Mouse (Mus musculus) stomach, embryonic 16.5 days (tissue): ENCODE measurements around the gene Wdsub1. TPM values are rescaled to one million over a fixed set of nuclear protein-coding genes. Genes with fewer than 3 reads are reported as not detected.

Source experiments
- ATAC-seq: fragments of 200-750 bp; cut with Nextera tagmentation; 2 replicates; pipeline ENCODE4 v1.8.0; 2017; ENCODE audit warnings: moderate number of reproducible peaks, moderate TSS enrichment; ENCODE audit not compliant: insufficient read depth, low FRiP score
- H3K27ac ChIP-seq: fragments of 300-500 bp; sonication (generic); 2 replicates; pipeline ENCODE4 v1.5.1; 2014; ENCODE audit warnings: low read length
- H3K27me3 ChIP-seq: fragments of 300-500 bp; sonication (generic); 2 replicates; pipeline ENCODE4 v1.6.1; 2014; ENCODE audit warnings: low read length, control low read depth, mixed read lengths; ENCODE audit not compliant: control insufficient read depth, insufficient read depth
- H3K36me3 ChIP-seq: fragments of 300-500 bp; sonication (generic); 2 replicates; pipeline ENCODE4 v1.6.1; 2014; ENCODE audit warnings: low read length; ENCODE audit not compliant: control insufficient read depth, insufficient read depth
- H3K4me1 ChIP-seq: fragments of 300-500 bp; sonication (generic); 2 replicates; pipeline ENCODE4 v1.6.1; 2014; ENCODE audit warnings: low read length, control low read depth, mixed read lengths; ENCODE audit not compliant: control insufficient read depth, insufficient read depth
- H3K4me2 ChIP-seq: fragments of 300-500 bp; sonication (generic); 2 replicates; pipeline ENCODE4 v1.6.1; 2014; ENCODE audit warnings: low read depth, low read length, mixed read lengths
- H3K4me3 ChIP-seq: fragments of 300-500 bp; sonication (generic); replicated peaks from 2 replicates; pipeline ENCODE4 v1.5.1; 2014; ENCODE audit warnings: mild to moderate bottlenecking, low read length
- H3K9ac ChIP-seq: fragments of 300-500 bp; sonication (generic); 2 replicates; pipeline ENCODE4 v1.6.1; 2014; ENCODE audit warnings: low read length
- H3K9me3 ChIP-seq: fragments of 300-500 bp; sonication (generic); replicated peaks from 2 replicates; pipeline ENCODE4 v1.6.1; 2016; ENCODE audit warnings: low read length, control low read depth; ENCODE audit not compliant: control insufficient read depth
- WGBS: fragments of 180-500 bp; shearing (Covaris S2); extraction: QIAGEN DNeasy Blood & Tissue Kit; methylation state at CpG from one replicate; pipeline ENCODE4 v1.1.7; 2014; 5-methylcytosine and 5-hydroxymethylcytosine counted together
- polyA plus RNA-seq: library from polyadenylated mRNA; unstranded; fragments of >200 nt; fragmentation: Nextera tagmentation; extraction: Ambion mirVana; gene quantifications from 2 replicates; pipeline ENCODE4 v1.2.1, GENCODE M21; 2015

Wdsub1 gene
- polyA plus RNA-seq, 1 experiment from 2014 or later: 34.8 TPM

- Histone ChIP-seq H3K27me3 (no peaks in the 10 kb centered on the region), H3K9me3 (no peaks in the 10 kb centered on the region), H3K36me3 (peaks cover 35% of the 10 kb centered on the region; the same call in 1 of the 2 replicates), H3K4me3 (no peak overlapping the region), H3K4me1 (peaks cover 4% of the 10 kb centered on the region; the same call in 1 of the 2 replicates), H3K27ac (no peak overlapping the region), H3K4me2 (no peak overlapping the region), H3K9ac (no peak overlapping the region)
- 77% methylated on average over 8 of the region's 8 CpGs for WGBS
- no peak for ATAC-seq
Observed at GRCm38 (mm10) chr2:59838825-59839224, 43.6 kb downstream of the Wdsub1 start.

GRCm38 (mm10) chr2:59831831-59832230 is 50.6 kb downstream of the Wdsub1 start:
- no peak for ATAC-seq
- Histone ChIP-seq H3K4me1 (peaks cover 18% of the 10 kb centered on the region; the same call in 1 of the 2 replicates), H3K9ac (no peak overlapping the region), H3K4me2 (no peak overlapping the region), H3K4me3 (no peak overlapping the region), H3K27ac (no peak overlapping the region), H3K27me3 (no peaks in the 10 kb centered on the region), H3K36me3 (peaks cover 10% of the 10 kb centered on the region; the same call in 1 of the 2 replicates), H3K9me3 (no peaks in the 10 kb centered on the region)
- WGBS: 81% methylated on average over 7 of the region's 7 CpGs

- no peak overlapping the region for H3K9ac ChIP-seq
- H3K36me3 ChIP-seq: peaks cover 10% of the 10 kb centered on the region; the same call in 1 of the 2 replicates
- H3K4me1 ChIP-seq: peaks cover 18% of the 10 kb centered on the region; the same call in 1 of the 2 replicates
- H3K4me2 ChIP-seq: no peak overlapping the region
- WGBS: 81% methylated on average over 5 of the region's 5 CpGs
- H3K27me3 ChIP-seq: no peaks in the 10 kb centered on the region
- ATAC-seq: no peak
- no peak overlapping the region for H3K4me3 ChIP-seq
- H3K27ac ChIP-seq: no peak overlapping the region
- no peaks in the 10 kb centered on the region for H3K9me3 ChIP-seq
Observed at GRCm38 (mm10) chr2:59830940-59831339, 51.5 kb downstream of the Wdsub1 start.

- 32% methylated on average over 9 of the region's 9 CpGs for WGBS
- ATAC-seq: no peak
- Histone ChIP-seq H3K36me3 (peaks cover 7% of the 10 kb centered on the region; the same call in 1 of the 2 replicates), H3K4me2 (no peak overlapping the region), H3K9me3 (no peaks in the 10 kb centered on the region), H3K27me3 (no peaks in the 10 kb centered on the region), H3K27ac (no peak overlapping the region), H3K4me1 (peaks cover 18% of the 10 kb centered on the region; the same call in 1 of the 2 replicates), H3K4me3 (no peak overlapping the region), H3K9ac (no peak overlapping the region)
Observed at GRCm38 (mm10) chr2:59830151-59830550, 52.2 kb downstream of the Wdsub1 start.

GRCm38 (mm10) chr2:59829718-59830117 is 52.7 kb downstream of the Wdsub1 start:
- no peak overlapping the region for H3K4me3 ChIP-seq
- no peak for ATAC-seq
- H3K36me3 ChIP-seq: 0 out of 2 replicates have a peak, but pooled peaks cover 6% of the 10 kb centered on the region
- peak overlapping the region; percentile 41; the same call in 1 of the 2 replicates for H3K27ac ChIP-seq
- WGBS: 77% methylated on average over 7 of the region's 7 CpGs
- no peak overlapping the region for H3K4me2 ChIP-seq
- no peaks in the 10 kb centered on the region for H3K27me3 ChIP-seq
- H3K9me3 ChIP-seq: no peaks in the 10 kb centered on the region
- peaks cover 18% of the 10 kb centered on the region; the same call in 1 of the 2 replicates for H3K4me1 ChIP-seq
- H3K9ac ChIP-seq: no peak overlapping the region

- Histone ChIP-seq H3K9ac (no peak overlapping the region), H3K4me3 (no peak overlapping the region), H3K9me3 (no peaks in the 10 kb centered on the region), H3K27me3 (no peaks in the 10 kb centered on the region), H3K4me1 (peaks cover 18% of the 10 kb centered on the region; the same call in 1 of the 2 replicates), H3K4me2 (peak overlapping the region; percentile 11; the same call in 1 of the 2 replicates), H3K36me3 (0 out of 2 replicates have a peak, but pooled peaks cover 2% of the 10 kb centered on the region), H3K27ac (peak overlapping the region; percentile 41; the same call in 1 of the 2 replicates)
- WGBS: 15% methylated on average over 14 of the region's 14 CpGs
- ATAC-seq: no peak
Observed at GRCm38 (mm10) chr2:59828777-59829508, 53.4 kb downstream of the Wdsub1 start.

GRCm38 (mm10) chr2:59828103-59828655 is 54.2 kb downstream of the Wdsub1 start:
- H3K9ac ChIP-seq: no peak overlapping the region
- H3K36me3 ChIP-seq: no peaks in the 10 kb centered on the region
- H3K4me2 ChIP-seq: no peak overlapping the region
- H3K4me1 ChIP-seq: peaks cover 18% of the 10 kb centered on the region; the same call in 1 of the 2 replicates
- no peaks in the 10 kb centered on the region for H3K27me3 ChIP-seq
- no peak overlapping the region for H3K4me3 ChIP-seq
- H3K9me3 ChIP-seq: no peaks in the 10 kb centered on the region
- ATAC-seq: no peak
- WGBS: 61% methylated on average over 11 of the region's 11 CpGs
- H3K27ac ChIP-seq: peak overlapping the region; percentile 31; the same call in 1 of the 2 replicates

- Histone ChIP-seq H3K9ac (no peak overlapping the region), H3K4me2 (no peak overlapping the region), H3K4me1 (peaks cover 18% of the 10 kb centered on the region; the same call in 1 of the 2 replicates), H3K27me3 (no peaks in the 10 kb centered on the region), H3K36me3 (0 out of 2 replicates have a peak, but pooled peaks cover 4% of the 10 kb centered on the region), H3K9me3 (no peaks in the 10 kb centered on the region), H3K27ac (no peak overlapping the region), H3K4me3 (no peak overlapping the region)
- 81% methylated on average over 4 of the region's 4 CpGs for WGBS
- ATAC-seq: no peak
Observed at GRCm38 (mm10) chr2:59825380-59825779, 57.0 kb downstream of the Wdsub1 start.

- 72% methylated on average over 8 of the region's 8 CpGs for WGBS
- peaks cover 7% of the 10 kb centered on the region for H3K36me3 ChIP-seq
- no peak overlapping the region for H3K9ac ChIP-seq
- H3K9me3 ChIP-seq: no peaks in the 10 kb centered on the region
- no peaks in the 10 kb centered on the region for H3K27me3 ChIP-seq
- peaks cover 14% of the 10 kb centered on the region; the same call in 1 of the 2 replicates for H3K4me1 ChIP-seq
- H3K4me3 ChIP-seq: no peak overlapping the region
- no peak overlapping the region for H3K27ac ChIP-seq
- H3K4me2 ChIP-seq: no peak overlapping the region
- ATAC-seq: peak; percentile 39; the same call in 1 of the 2 replicates
Observed at GRCm38 (mm10) chr2:59824289-59824688, 58.1 kb downstream of the Wdsub1 start.
